27 mouse cellular contexts compared by ENCODE assay signal in the genomic region with DNA sequence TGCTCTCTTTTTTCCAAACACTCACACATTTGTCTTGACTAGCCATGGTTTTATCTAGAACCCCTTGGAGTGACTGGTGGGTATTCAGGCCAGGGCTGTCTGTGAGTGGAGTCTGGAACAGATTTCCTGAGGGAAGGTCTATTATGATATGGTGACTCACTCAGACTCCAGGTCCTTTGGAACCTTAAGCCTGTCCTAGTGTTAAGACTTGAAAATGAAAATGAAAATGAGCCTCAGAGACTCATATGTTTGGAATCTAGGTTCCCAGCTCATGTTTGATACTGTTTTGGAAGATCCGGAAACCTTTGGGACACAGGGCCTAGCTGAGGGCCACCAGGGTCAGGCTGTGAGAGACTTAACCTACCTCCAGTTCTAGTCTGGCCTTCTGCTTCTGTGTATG. TPM values are rescaled to one million over a fixed set of nuclear protein-coding genes. Genes with fewer than 3 reads are reported as not detected.
DNase-seq lines count a peak whose midpoint lies in the region; ATAC-seq and TF ChIP-seq lines count a peak whose summit lies in the region.
"Had no signal": no experiment of that assay in that cellular context is flagged by ENCODE, and none has a peak within 500 bp of the region (broad histone marks: within the 10 kb centered on the region; RNA-seq: fewer than 3 reads in every experiment).

No protein-coding gene starts in this region.

- no peak overlapping the region for H3K4me2 ChIP-seq in kidney, embryonic 16.5 days (replicated peaks; ENCODE audit: low read depth, low read length)
- H3K4me2 ChIP-seq: embryonic facial prominence, embryonic 13.5 days; embryonic facial prominence, embryonic 15.5 days; forebrain, embryonic 12.5 days had no signal

- no peak overlapping the region for H3K4me3 ChIP-seq in kidney, embryonic 16.5 days (ENCODE audit: low read length)
- H3K4me3 ChIP-seq: embryonic facial prominence, embryonic 13.5 days; embryonic facial prominence, embryonic 15.5 days; erythroblast, embryonic 14.5 days; forebrain, embryonic 10.5 days; forebrain, embryonic 12.5 days had no signal

- no peak for TF ChIP-seq CTCF in Patski (IDR thresholded peaks at IDR 0.05)

- no peaks in the 10 kb centered on the region for H3K4me1 ChIP-seq in kidney, embryonic 16.5 days (ENCODE audit: insufficient read depth, low read length)

- in situ Hi-C loops in Patski (cut with MboI; ENCODE audit: low pct_unique_long_range_greater_than_20kb): no loop called here

- POLR2A ChIA-PET in Patski (lab: Charles Lee): no interaction called here

- H3K27me3 ChIP-seq in Patski: no peaks in the 10 kb centered on the region
- H3K27me3 ChIP-seq in kidney, embryonic 16.5 days (ENCODE audit: insufficient read depth, low read length): no peaks in the 10 kb centered on the region
- H3K27me3 ChIP-seq: embryonic facial prominence, embryonic 13.5 days; embryonic facial prominence, embryonic 15.5 days had no signal

- H3K9ac ChIP-seq in kidney, embryonic 16.5 days (replicated peaks; ENCODE audit: low read length): no peak overlapping the region
- H3K9ac ChIP-seq: embryonic facial prominence, embryonic 13.5 days; embryonic facial prominence, embryonic 15.5 days; forebrain, embryonic 12.5 days had no signal

- H3K9me3 ChIP-seq in kidney, embryonic 16.5 days (ENCODE audit: low read length): peaks cover 5% of the 10 kb centered on the region; the same call in 1 of the 2 replicates
- H3K9me3 ChIP-seq: embryonic facial prominence, embryonic 13.5 days; embryonic facial prominence, embryonic 15.5 days had no signal

- peak; percentile 31 for ATAC-seq in Patski
- peak; percentile 33; the same call in 1 of the 2 replicates for ATAC-seq in erythroblast, adult 5-6 weeks (replicated peaks; ENCODE audit: low FRiP score, poor library complexity, severe bottlenecking)
- ATAC-seq in kidney, embryonic 16.5 days (ENCODE audit: low FRiP score, low TSS enrichment): no peak
- ATAC-seq: forebrain, embryonic 14.5 days; forebrain, embryonic 16.5 days had no signal

- 96% methylated on average over 1 of the region's 1 CpGs for WGBS in kidney, embryonic 16.5 days

- no peak overlapping the region for H3K27ac ChIP-seq in kidney, embryonic 16.5 days (ENCODE audit: low read length)
- H3K27ac ChIP-seq: embryonic facial prominence, embryonic 13.5 days; embryonic facial prominence, embryonic 15.5 days; forebrain, embryonic 10.5 days; forebrain, embryonic 12.5 days had no signal

- H3K36me3 ChIP-seq in kidney, embryonic 16.5 days (ENCODE audit: insufficient read depth, low read length): no peaks in the 10 kb centered on the region
- H3K36me3 ChIP-seq: embryonic facial prominence, embryonic 13.5 days; embryonic facial prominence, embryonic 15.5 days; forebrain, embryonic 10.5 days; forebrain, embryonic 12.5 days had no signal

- CTCF ChIA-PET in Patski (lab: Charles Lee): interaction anchor here (0.7 to 2.0 kb wide), 3 partner anchors 25 to 147 kb away, joined by 3 to 4 read pairs (median 3); no protein-coding TSS in a partner anchor

- peak; percentile 58 for DNase-seq in 3134 (ENCODE audit: extremely low read depth, insufficient read length, low spot score)
- peak; percentile 69 for DNase-seq in 3T3-L1 (ENCODE audit: low read depth, low spot score)
- DNase-seq in Patski (ENCODE audit: low read depth, low spot score): no peak
- DNase-seq in adrenal gland, adult (ENCODE audit: inconsistent age in 2 of 2, low spot score in 1 of 2): no peak
- DNase-seq in layer of hippocampus, postnatal 25 days (ENCODE audit: extremely low spot score in 1 of 2, low spot score in 1 of 2): no peak
- DNase-seq: adrenal gland, adult 8-10 months; adrenal gland, postnatal 14 days; adrenal gland, postnatal 36 days; cerebellum, adult 11-12 months; cerebellum, adult 2 months; cerebellum, adult 9-10 months; cerebellum, postnatal 10 days; cerebellum, postnatal 25 days; embryo, embryonic 11 days had no signal

RNA-seq across cellular contexts. Expression of a gene that starts 11.9 kb away (rescaled TPM):
- 0.05 TPM for polyA plus RNA-seq in Patski (2021)
- not detected in 2 replicates for total RNA-seq in erythroblast, adult 5-6 weeks (2015; ENCODE audit: low replicate concordance)
- not detected in 2 replicates for total RNA-seq in erythroblast, adult 5-6 weeks (2017; ENCODE audit: low replicate concordance)
- polyA plus RNA-seq in kidney, embryonic 16.5 days (2015; fragmentation: Nextera tagmentation; extraction: Ambion mirVana): 0.55 and 0.86 TPM in 2 replicates
- total RNA-seq in layer of hippocampus, postnatal 25 days (2021): not detected
- total RNA-seq: adrenal gland, adult 18-20 months; adrenal gland, adult 8-10 months; adrenal gland, postnatal 14 days; adrenal gland, postnatal 36 days; MEL had no signal
- polyA plus RNA-seq: erythroblast, embryonic 14.5 days; forebrain, embryonic 10.5 days had no signal

RNA-seq across cellular contexts. Expression of a gene that starts 44.1 kb away (rescaled TPM):
- polyA plus RNA-seq in Patski (2021): not detected
- not detected in 2 replicates for total RNA-seq in erythroblast, adult 5-6 weeks (2015; ENCODE audit: low replicate concordance)
- not detected in 2 replicates for total RNA-seq in erythroblast, adult 5-6 weeks (2017; ENCODE audit: low replicate concordance)
- 0.29 TPM in 1 of 2 replicates, not detected in the other for polyA plus RNA-seq in kidney, embryonic 16.5 days (2015; fragmentation: Nextera tagmentation; extraction: Ambion mirVana)
- total RNA-seq in layer of hippocampus, postnatal 25 days (2021): not detected
- total RNA-seq: adrenal gland, adult 18-20 months; adrenal gland, adult 8-10 months; adrenal gland, postnatal 14 days; adrenal gland, postnatal 36 days; common myeloid progenitor, adult 5-6 weeks; MEL had no signal
- polyA plus RNA-seq: cerebellum, adult 2 months; embryonic facial prominence, embryonic 11.5 days; embryonic facial prominence, embryonic 13.5 days; erythroblast, embryonic 14.5 days; forebrain, embryonic 10.5 days; forebrain, embryonic 12.5 days; forebrain, embryonic 14.5 days; forebrain, embryonic 16.5 days had no signal

Comparison
In these comparisons a context has a peak if more than half of its experiments do, and no peak if none do; other contexts are left out.
1. DNase-seq: peak in 3134 (single experiment) and 3T3-L1 (single experiment); none in Patski (single experiment), adrenal gland, adult (0 of 2) and layer of hippocampus, postnatal 25 days (0 of 2).